Mouse (Mus musculus): ENCODE measurements around the gene Ranbp10. TPM values are rescaled to one million over a fixed set of nuclear protein-coding genes. Genes with fewer than 3 reads are reported as not detected.
"Not testable (repeated sequence)": the region's sequence is repeated elsewhere in the genome, so short reads cannot be mapped to it uniquely, and the experiment has no call there.

Gene Ranbp10
- polyA plus RNA-seq, 1 experiment from 2014 or later: 15.1 TPM

- peak overlapping the region; percentile 79 for H3K4me3 ChIP-seq
- H3K36me3 ChIP-seq: peaks cover 18% of the 10 kb centered on the region
- H3K4me1 ChIP-seq: peaks cover 44% of the 10 kb centered on the region
- H3K27ac ChIP-seq (replicated peaks): peak overlapping the region; percentile 83; the same call in 1 of the 2 replicates
- peak; percentile 20; the same call in 1 of the 2 replicates for ATAC-seq (ENCODE audit: low FRiP score, low read depth)
- peak overlapping the region; percentile 86; the same call in 1 of the 2 replicates for H3K9ac ChIP-seq (replicated peaks)
- peak overlapping the region; percentile 97 for H3K4me2 ChIP-seq (replicated peaks)
- H3K9me3 ChIP-seq: no peaks in the 10 kb centered on the region
- 22% methylated on average over 8 of the region's 8 CpGs for WGBS
- no peaks in the 10 kb centered on the region for H3K27me3 ChIP-seq
Measured at GRCm38 (mm10) chr8:105854303-105854702, 27.2 kb upstream of the Ranbp10 start.

- WGBS: 93% methylated on average over 3 of the region's 3 CpGs
- peaks cover 22% of the 10 kb centered on the region for H3K36me3 ChIP-seq
- no peak within 1 kb of the TSS for H3K27ac ChIP-seq (replicated peaks)
- no peak for ATAC-seq (ENCODE audit: low FRiP score, low read depth)
- peaks cover 35% of the 10 kb centered on the region for H3K4me1 ChIP-seq
- no peak within 1 kb of the TSS for H3K4me3 ChIP-seq
- no peaks in the 10 kb centered on the region for H3K9me3 ChIP-seq
- H3K9ac ChIP-seq (replicated peaks): no peak within 1 kb of the TSS
- H3K27me3 ChIP-seq: no peaks in the 10 kb centered on the region
- no peak within 1 kb of the TSS for H3K4me2 ChIP-seq (replicated peaks)
Measured at GRCm38 (mm10) chr8:105853178-105853577, 26.0 kb upstream of the Ranbp10 start, which contains the start of gene Cenpt. Cenpt (minus strand) TSS chr8:105853278.

GRCm38 (mm10) chr8:105852146-105852729 is 25.1 kb upstream of the Ranbp10 start:
- H3K4me1 ChIP-seq: peaks cover 26% of the 10 kb centered on the region
- no peaks in the 10 kb centered on the region for H3K9me3 ChIP-seq
- ATAC-seq (ENCODE audit: low FRiP score, low read depth): no peak
- peak overlapping the region; percentile 81; the same call in 1 of the 2 replicates for H3K9ac ChIP-seq (replicated peaks)
- peaks cover 26% of the 10 kb centered on the region for H3K36me3 ChIP-seq
- WGBS: 83% methylated on average over 12 of the region's 12 CpGs
- no peak overlapping the region for H3K27ac ChIP-seq (replicated peaks)
- no peaks in the 10 kb centered on the region for H3K27me3 ChIP-seq
- H3K4me2 ChIP-seq (replicated peaks): no peak overlapping the region
- peak overlapping the region; percentile 76 for H3K4me3 ChIP-seq

- Histone ChIP-seq H3K4me3 (peak overlapping the region; percentile 76), H3K27ac (replicated peaks) (peak overlapping the region; percentile 64), H3K27me3 (no peaks in the 10 kb centered on the region), H3K36me3 (peaks cover 31% of the 10 kb centered on the region), H3K9ac (replicated peaks) (peak overlapping the region; percentile 81), H3K4me1 (peaks cover 21% of the 10 kb centered on the region), H3K9me3 (no peaks in the 10 kb centered on the region), H3K4me2 (replicated peaks) (peak overlapping the region; percentile 87)
- peak; percentile 83 for ATAC-seq (ENCODE audit: low FRiP score, low read depth)
- under 1% methylated on average over 34 of the region's 34 CpGs for WGBS
Measured at GRCm38 (mm10) chr8:105851651-105852143, 24.5 kb upstream of the Ranbp10 start.

GRCm38 (mm10) chr8:105850611-105851010 is 23.5 kb upstream of the Ranbp10 start:
- peak overlapping the region; percentile 87 for H3K4me2 ChIP-seq (replicated peaks)
- 81% methylated on average over 7 of the region's 7 CpGs for WGBS
- H3K4me1 ChIP-seq: peaks cover 11% of the 10 kb centered on the region
- ATAC-seq (ENCODE audit: low FRiP score, low read depth): no peak
- H3K9ac ChIP-seq (replicated peaks): no peak overlapping the region; the same call in 1 of the 2 replicates
- H3K27me3 ChIP-seq: no peaks in the 10 kb centered on the region
- H3K4me3 ChIP-seq: peak overlapping the region; percentile 20
- H3K9me3 ChIP-seq: no peaks in the 10 kb centered on the region
- H3K36me3 ChIP-seq: peaks cover 42% of the 10 kb centered on the region
- H3K27ac ChIP-seq (replicated peaks): no peak overlapping the region

GRCm38 (mm10) chr8:105850014-105850413 is 22.9 kb upstream of the Ranbp10 start:
- Histone ChIP-seq H3K9ac (replicated peaks) (no peak overlapping the region), H3K4me1 (peaks cover 8% of the 10 kb centered on the region), H3K4me3 (no peak overlapping the region), H3K36me3 (peaks cover 48% of the 10 kb centered on the region), H3K27ac (replicated peaks) (no peak overlapping the region), H3K4me2 (replicated peaks) (no peak overlapping the region), H3K9me3 (no peaks in the 10 kb centered on the region), H3K27me3 (no peaks in the 10 kb centered on the region)
- no peak for ATAC-seq (ENCODE audit: low FRiP score, low read depth)
- 87% methylated on average over 4 of the region's 4 CpGs for WGBS

GRCm38 (mm10) chr8:105846678-105847077 is 19.5 kb upstream of the Ranbp10 start:
- Histone ChIP-seq H3K27me3 (no peaks in the 10 kb centered on the region), H3K4me2 (replicated peaks) (no peak overlapping the region), H3K27ac (replicated peaks) (no peak overlapping the region), H3K9me3 (no peaks in the 10 kb centered on the region), H3K4me3 (no peak overlapping the region), H3K4me1 (peaks cover 8% of the 10 kb centered on the region), H3K36me3 (peaks cover 64% of the 10 kb centered on the region), H3K9ac (replicated peaks) (no peak overlapping the region)
- no peak for ATAC-seq (ENCODE audit: low FRiP score, low read depth)
- 94% methylated on average over 11 of the region's 11 CpGs for WGBS

GRCm38 (mm10) chr8:105839209-105839608 is 12.1 kb upstream of the Ranbp10 start:
- Histone ChIP-seq H3K9me3 (no peaks in the 10 kb centered on the region), H3K9ac (replicated peaks) (no peak overlapping the region), H3K27me3 (no peaks in the 10 kb centered on the region), H3K36me3 (peaks cover 8% of the 10 kb centered on the region), H3K27ac (replicated peaks) (no peak overlapping the region), H3K4me2 (replicated peaks) (no peak overlapping the region), H3K4me1 (no peaks in the 10 kb centered on the region), H3K4me3 (no peak overlapping the region)
- WGBS: 96% methylated on average over 5 of the region's 5 CpGs
- no peak for ATAC-seq (ENCODE audit: low FRiP score, low read depth)

GRCm38 (mm10) chr8:105836991-105837390 is 9.8 kb upstream of the Ranbp10 start:
- H3K9me3 ChIP-seq: no peaks in the 10 kb centered on the region
- no peaks in the 10 kb centered on the region for H3K4me1 ChIP-seq
- WGBS: 77% methylated on average over 6 of the region's 6 CpGs
- H3K27ac ChIP-seq (replicated peaks): no peak overlapping the region
- H3K36me3 ChIP-seq: no peaks in the 10 kb centered on the region
- no peak for ATAC-seq (ENCODE audit: low FRiP score, low read depth)
- H3K4me2 ChIP-seq (replicated peaks): no peak overlapping the region
- H3K9ac ChIP-seq (replicated peaks): no peak overlapping the region
- H3K27me3 ChIP-seq: no peaks in the 10 kb centered on the region
- no peak overlapping the region for H3K4me3 ChIP-seq

- no peak for ATAC-seq (ENCODE audit: low FRiP score, low read depth)
- Histone ChIP-seq H3K27ac (replicated peaks) (no peak overlapping the region), H3K4me1 (no peaks in the 10 kb centered on the region), H3K9me3 (no peaks in the 10 kb centered on the region), H3K4me3 (no peak overlapping the region), H3K27me3 (no peaks in the 10 kb centered on the region), H3K9ac (replicated peaks) (no peak overlapping the region), H3K36me3 (no peaks in the 10 kb centered on the region), H3K4me2 (replicated peaks) (no peak overlapping the region)
- 32% methylated on average over 11 of the region's 11 CpGs for WGBS
Measured at GRCm38 (mm10) chr8:105835318-105835717, 8.2 kb upstream of the Ranbp10 start.

- not testable (repeated sequence) for H3K36me3 ChIP-seq; H3K4me1 ChIP-seq; H3K27ac ChIP-seq (replicated peaks); H3K4me2 ChIP-seq (replicated peaks); H3K9me3 ChIP-seq; H3K4me3 ChIP-seq; H3K27me3 ChIP-seq; H3K9ac ChIP-seq (replicated peaks); ATAC-seq (ENCODE audit: low FRiP score, low read depth)
- 82% methylated on average over 2 of the region's 2 CpGs for WGBS
Measured at GRCm38 (mm10) chr8:105833740-105834139, 6.6 kb upstream of the Ranbp10 start.

- peak overlapping the region; percentile 54; the same call in 1 of the 2 replicates for H3K27ac ChIP-seq (replicated peaks)
Measured at GRCm38 (mm10) chr8:105826379-105826778, 771 bp downstream of the Ranbp10 start.

More at GRCm38 (mm10) chr8:105826379-105826778, 771 bp downstream of the Ranbp10 start:
- H3K4me2 ChIP-seq (replicated peaks): peak overlapping the region; percentile 97
- H3K4me3 ChIP-seq: peak overlapping the region; percentile 77
- no peaks in the 10 kb centered on the region for H3K9me3 ChIP-seq
- peaks cover 30% of the 10 kb centered on the region for H3K36me3 ChIP-seq
- ATAC-seq (ENCODE audit: low FRiP score, low read depth): no peak
- H3K9ac ChIP-seq (replicated peaks): peak overlapping the region; percentile 84
- 10% methylated on average over 4 of the region's 4 CpGs for WGBS
- peaks cover 22% of the 10 kb centered on the region for H3K4me1 ChIP-seq
- no peaks in the 10 kb centered on the region for H3K27me3 ChIP-seq

Data from midbrain, embryonic 12.5 days (tissue).